Mouse (Mus musculus): Measurements from ENCODE around the gene Ifi47. TPM values are rescaled to one million over a fixed set of nuclear protein-coding genes. Genes with fewer than 3 reads are reported as not detected.
"Not testable (repeated sequence)": the region's sequence is repeated elsewhere in the genome, so short reads cannot be mapped to it uniquely, and the experiment has no call there.

The Ifi47 gene
- 0.22 TPM in 1 of 2 replicates, not detected in the other for total RNA-seq (2012; rRNA removed)

- not testable (repeated sequence) for H3K27ac ChIP-seq (ENCODE audit: insufficient read depth, low read depth, low read length, poor library complexity, severe bottlenecking); H3K9me3 ChIP-seq (ENCODE audit: control insufficient read depth, insufficient read depth, low read depth, low read length); H3K36me3 ChIP-seq (ENCODE audit: control insufficient read depth, insufficient read depth, low read length, poor library complexity, severe bottlenecking); H3K4me3 ChIP-seq (ENCODE audit: insufficient read depth in 1 of 2, low read depth in 1 of 2, low read length in 2 of 2, poor library complexity in 1 of 2, severe bottlenecking in 1 of 2); H3K4me1 ChIP-seq (ENCODE audit: control insufficient read depth in 2 of 2, insufficient read depth in 2 of 2, low read length in 2 of 2, poor library complexity in 1 of 2); H3K9ac ChIP-seq (ENCODE audit: insufficient read depth, low read depth, low read length, poor library complexity, severe bottlenecking); DNase-seq (ENCODE audit: low read depth, low spot score)
- in situ Hi-C loops (cut with MboI; ENCODE audit: low sequenced_read_pairs in 2 of 2, unreplicated experiment in 2 of 2) = loop anchor here in 1 of 2 experiments (10.0 kb wide), 1 partner anchor 81 kb away; the partner anchor contains the start of genes Gm12185 and Tgtp1
Observed at GRCm38 (mm10) chr11:49076001-49076757, at the start of gene Ifi47. TSS of gene Ifi47 (plus strand) at chr11:49076587.

GRCm38 (mm10) chr11:49050064-49050463 lies 26.3 kb upstream of the Ifi47 start:
- in situ Hi-C loops (cut with MboI; ENCODE audit: low sequenced_read_pairs in 2 of 2, unreplicated experiment in 2 of 2); H3K36me3 ChIP-seq (ENCODE audit: control insufficient read depth, insufficient read depth, low read length, poor library complexity, severe bottlenecking); H3K4me1 ChIP-seq (ENCODE audit: control insufficient read depth in 2 of 2, insufficient read depth in 2 of 2, low read length in 2 of 2, poor library complexity in 1 of 2); H3K27ac ChIP-seq (ENCODE audit: insufficient read depth, low read depth, low read length, poor library complexity, severe bottlenecking); H3K9ac ChIP-seq (ENCODE audit: insufficient read depth, low read depth, low read length, poor library complexity, severe bottlenecking); H3K4me3 ChIP-seq (ENCODE audit: insufficient read depth in 1 of 2, low read depth in 1 of 2, low read length in 2 of 2, poor library complexity in 1 of 2, severe bottlenecking in 1 of 2); H3K9me3 ChIP-seq (ENCODE audit: control insufficient read depth, insufficient read depth, low read depth, low read length); DNase-seq (ENCODE audit: low read depth, low spot score): not testable (repeated sequence)

- in situ Hi-C loops (cut with MboI; ENCODE audit: low sequenced_read_pairs in 2 of 2, unreplicated experiment in 2 of 2); H3K4me3 ChIP-seq (ENCODE audit: insufficient read depth in 1 of 2, low read depth in 1 of 2, low read length in 2 of 2, poor library complexity in 1 of 2, severe bottlenecking in 1 of 2); H3K27ac ChIP-seq (ENCODE audit: insufficient read depth, low read depth, low read length, poor library complexity, severe bottlenecking); H3K4me1 ChIP-seq (ENCODE audit: control insufficient read depth in 2 of 2, insufficient read depth in 2 of 2, low read length in 2 of 2, poor library complexity in 1 of 2); H3K9ac ChIP-seq (ENCODE audit: insufficient read depth, low read depth, low read length, poor library complexity, severe bottlenecking); DNase-seq (ENCODE audit: low read depth, low spot score); H3K9me3 ChIP-seq (ENCODE audit: control insufficient read depth, insufficient read depth, low read depth, low read length); H3K36me3 ChIP-seq (ENCODE audit: control insufficient read depth, insufficient read depth, low read length, poor library complexity, severe bottlenecking): not testable (repeated sequence)
Observed at GRCm38 (mm10) chr11:49051093-49051891, 25.1 kb upstream of the Ifi47 start, which contains the start of gene 9930111J21Rik2. TSS of gene 9930111J21Rik2 (minus strand) at chr11:49051242.

GRCm38 (mm10) chr11:49051894-49052293 lies 24.5 kb upstream of the Ifi47 start:
- in situ Hi-C loops (cut with MboI; ENCODE audit: low sequenced_read_pairs in 2 of 2, unreplicated experiment in 2 of 2); DNase-seq (ENCODE audit: low read depth, low spot score): not testable (repeated sequence)

GRCm38 (mm10) chr11:49060061-49060460 lies 16.3 kb upstream of the Ifi47 start:
- H3K9ac ChIP-seq (ENCODE audit: insufficient read depth, low read depth, low read length, poor library complexity, severe bottlenecking); H3K4me1 ChIP-seq (ENCODE audit: control insufficient read depth in 2 of 2, insufficient read depth in 2 of 2, low read length in 2 of 2, poor library complexity in 1 of 2); H3K4me3 ChIP-seq (ENCODE audit: insufficient read depth in 1 of 2, low read depth in 1 of 2, low read length in 2 of 2, poor library complexity in 1 of 2, severe bottlenecking in 1 of 2); H3K27ac ChIP-seq (ENCODE audit: insufficient read depth, low read depth, low read length, poor library complexity, severe bottlenecking); in situ Hi-C loops (cut with MboI; ENCODE audit: low sequenced_read_pairs in 2 of 2, unreplicated experiment in 2 of 2); H3K36me3 ChIP-seq (ENCODE audit: control insufficient read depth, insufficient read depth, low read length, poor library complexity, severe bottlenecking); H3K9me3 ChIP-seq (ENCODE audit: control insufficient read depth, insufficient read depth, low read depth, low read length); DNase-seq (ENCODE audit: low read depth, low spot score): not testable (repeated sequence)

More at GRCm38 (mm10) chr11:49051894-49052293, 24.5 kb upstream of the Ifi47 start:
- H3K9ac ChIP-seq (ENCODE audit: insufficient read depth, low read depth, low read length, poor library complexity, severe bottlenecking); H3K4me1 ChIP-seq (ENCODE audit: control insufficient read depth in 2 of 2, insufficient read depth in 2 of 2, low read length in 2 of 2, poor library complexity in 1 of 2); H3K27ac ChIP-seq (ENCODE audit: insufficient read depth, low read depth, low read length, poor library complexity, severe bottlenecking); H3K4me3 ChIP-seq (ENCODE audit: insufficient read depth in 1 of 2, low read depth in 1 of 2, low read length in 2 of 2, poor library complexity in 1 of 2, severe bottlenecking in 1 of 2); H3K9me3 ChIP-seq (ENCODE audit: control insufficient read depth, insufficient read depth, low read depth, low read length); H3K36me3 ChIP-seq (ENCODE audit: control insufficient read depth, insufficient read depth, low read length, poor library complexity, severe bottlenecking): not testable (repeated sequence)

- H3K4me1 ChIP-seq (ENCODE audit: control insufficient read depth in 2 of 2, insufficient read depth in 2 of 2, low read length in 2 of 2, poor library complexity in 1 of 2); DNase-seq (ENCODE audit: low read depth, low spot score); H3K36me3 ChIP-seq (ENCODE audit: control insufficient read depth, insufficient read depth, low read length, poor library complexity, severe bottlenecking); H3K9me3 ChIP-seq (ENCODE audit: control insufficient read depth, insufficient read depth, low read depth, low read length); H3K9ac ChIP-seq (ENCODE audit: insufficient read depth, low read depth, low read length, poor library complexity, severe bottlenecking); H3K27ac ChIP-seq (ENCODE audit: insufficient read depth, low read depth, low read length, poor library complexity, severe bottlenecking); H3K4me3 ChIP-seq (ENCODE audit: insufficient read depth in 1 of 2, low read depth in 1 of 2, low read length in 2 of 2, poor library complexity in 1 of 2, severe bottlenecking in 1 of 2); in situ Hi-C loops (cut with MboI; ENCODE audit: low sequenced_read_pairs in 2 of 2, unreplicated experiment in 2 of 2): not testable (repeated sequence)
Observed at GRCm38 (mm10) chr11:49061865-49062264, 14.5 kb upstream of the Ifi47 start.

GRCm38 (mm10) chr11:49063713-49064469 lies 12.5 kb upstream of the Ifi47 start, which contains the start of gene Tgtp2:
TSS of gene Tgtp2 (minus strand) at chr11:49064206.
- H3K36me3 ChIP-seq (ENCODE audit: control insufficient read depth, insufficient read depth, low read length, poor library complexity, severe bottlenecking); H3K9ac ChIP-seq (ENCODE audit: insufficient read depth, low read depth, low read length, poor library complexity, severe bottlenecking); H3K4me1 ChIP-seq (ENCODE audit: control insufficient read depth in 2 of 2, insufficient read depth in 2 of 2, low read length in 2 of 2, poor library complexity in 1 of 2); in situ Hi-C loops (cut with MboI; ENCODE audit: low sequenced_read_pairs in 2 of 2, unreplicated experiment in 2 of 2); DNase-seq (ENCODE audit: low read depth, low spot score); H3K27ac ChIP-seq (ENCODE audit: insufficient read depth, low read depth, low read length, poor library complexity, severe bottlenecking); H3K4me3 ChIP-seq (ENCODE audit: insufficient read depth in 1 of 2, low read depth in 1 of 2, low read length in 2 of 2, poor library complexity in 1 of 2, severe bottlenecking in 1 of 2); H3K9me3 ChIP-seq (ENCODE audit: control insufficient read depth, insufficient read depth, low read depth, low read length): not testable (repeated sequence)
